Mouse (Mus musculus): ENCODE data around the gene Tra2a.
"Not testable (repeated sequence)": the region's sequence is repeated elsewhere in the genome, so short reads cannot be mapped to it uniquely, and the experiment has no call there.

The Tra2a gene

GRCm38 (mm10) chr6:49263847-49264243 is at the start of gene Tra2a:
Tra2a (minus strand) TSS chr6:49264033.
- DNase-seq (ENCODE audit: low read depth, low spot score) = peak; percentile 97

GRCm38 (mm10) chr6:49298286-49298685 is 34.5 kb upstream of the Tra2a start:
- DNase-seq (ENCODE audit: low read depth, low spot score) = no peak

GRCm38 (mm10) chr6:49282122-49282521 is 18.3 kb upstream of the Tra2a start:
- no peak for DNase-seq (ENCODE audit: low read depth, low spot score)

- no peak for DNase-seq (ENCODE audit: low read depth, low spot score)
Observed at GRCm38 (mm10) chr6:49280942-49281341, 17.1 kb upstream of the Tra2a start.

- DNase-seq (ENCODE audit: low read depth, low spot score) = no peak
Observed at GRCm38 (mm10) chr6:49275296-49275695, 11.5 kb upstream of the Tra2a start.

- DNase-seq (ENCODE audit: low read depth, low spot score) = no peak
Observed at GRCm38 (mm10) chr6:49274416-49275091, 10.7 kb upstream of the Tra2a start.

GRCm38 (mm10) chr6:49273934-49274333 is 10.1 kb upstream of the Tra2a start:
- no peak for DNase-seq (ENCODE audit: low read depth, low spot score)

- DNase-seq (ENCODE audit: low read depth, low spot score) = no peak
Observed at GRCm38 (mm10) chr6:49272863-49273262, 9.0 kb upstream of the Tra2a start.

GRCm38 (mm10) chr6:49271815-49272214 is 8.0 kb upstream of the Tra2a start:
- no peak for DNase-seq (ENCODE audit: low read depth, low spot score)

- no peak for DNase-seq (ENCODE audit: low read depth, low spot score)
Observed at GRCm38 (mm10) chr6:49269923-49270322, 6.1 kb upstream of the Tra2a start.

- DNase-seq (ENCODE audit: low read depth, low spot score) = peak; percentile 71
Observed at GRCm38 (mm10) chr6:49269200-49269599, 5.4 kb upstream of the Tra2a start.

- DNase-seq (ENCODE audit: low read depth, low spot score) = no peak
Observed at GRCm38 (mm10) chr6:49267686-49268085, 3.9 kb upstream of the Tra2a start.

GRCm38 (mm10) chr6:49265207-49265606 is 1.4 kb upstream of the Tra2a start:
- not testable (repeated sequence) for DNase-seq (ENCODE audit: low read depth, low spot score)

- not testable (repeated sequence) for DNase-seq (ENCODE audit: low read depth, low spot score)
Observed at GRCm38 (mm10) chr6:49264446-49264845, 613 bp upstream of the Tra2a start.

GRCm38 (mm10) chr6:49263081-49263846 is 569 bp downstream of the Tra2a start:
- DNase-seq (ENCODE audit: low read depth, low spot score) = peak; percentile 74

GRCm38 (mm10) chr6:49262421-49262820 is 1.4 kb downstream of the Tra2a start:
- DNase-seq (ENCODE audit: low read depth, low spot score) = peak; percentile 27

GRCm38 (mm10) chr6:49259711-49260110 is 4.1 kb downstream of the Tra2a start:
- DNase-seq (ENCODE audit: low read depth, low spot score) = no peak

GRCm38 (mm10) chr6:49257880-49258279 is 6.0 kb downstream of the Tra2a start:
- no peak for DNase-seq (ENCODE audit: low read depth, low spot score)

GRCm38 (mm10) chr6:49252207-49252606 is 11.6 kb downstream of the Tra2a start:
- no peak for DNase-seq (ENCODE audit: low read depth, low spot score)

- no peak for DNase-seq (ENCODE audit: low read depth, low spot score)
Observed at GRCm38 (mm10) chr6:49251199-49251598, 12.6 kb downstream of the Tra2a start.

GRCm38 (mm10) chr6:49247246-49247645 is 16.6 kb downstream of the Tra2a start:
- peak; percentile 33 for DNase-seq (ENCODE audit: low read depth, low spot score)

GRCm38 (mm10) chr6:49242331-49242730 is 21.5 kb downstream of the Tra2a start:
- DNase-seq (ENCODE audit: low read depth, low spot score) = no peak

GRCm38 (mm10) chr6:49241562-49241961 is 22.3 kb downstream of the Tra2a start:
- no peak for DNase-seq (ENCODE audit: low read depth, low spot score)

Data from CD4-positive helper T cell, adult 2 months (primary cell).